Mouse (Mus musculus): Measurements from ENCODE around the gene Vps13c.

Vps13c gene

DNA sequence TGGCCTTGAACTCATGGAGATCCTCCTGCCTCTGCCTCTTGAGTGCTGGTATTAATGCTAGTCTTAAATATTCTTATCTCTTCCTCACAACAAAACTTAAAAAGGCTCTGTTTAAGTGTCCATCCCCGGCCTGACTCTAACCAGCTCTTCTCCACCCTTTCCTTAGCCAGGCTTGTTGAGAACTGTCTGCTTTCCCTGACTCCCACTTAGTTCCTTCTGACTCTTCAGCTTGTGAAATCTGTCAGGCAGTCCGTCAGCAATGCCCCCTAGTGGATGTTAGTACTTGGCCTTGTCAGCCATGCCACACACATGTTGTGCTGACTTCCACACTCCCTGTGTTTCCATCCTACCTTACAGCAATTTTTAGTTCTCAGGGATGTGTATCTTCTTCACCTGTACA is 35.1 kb downstream of the Vps13c start:
- ATAC-seq (ENCODE audit: insufficient number of reproducible peaks, low FRiP score, low TSS enrichment), result no peak

DNA sequence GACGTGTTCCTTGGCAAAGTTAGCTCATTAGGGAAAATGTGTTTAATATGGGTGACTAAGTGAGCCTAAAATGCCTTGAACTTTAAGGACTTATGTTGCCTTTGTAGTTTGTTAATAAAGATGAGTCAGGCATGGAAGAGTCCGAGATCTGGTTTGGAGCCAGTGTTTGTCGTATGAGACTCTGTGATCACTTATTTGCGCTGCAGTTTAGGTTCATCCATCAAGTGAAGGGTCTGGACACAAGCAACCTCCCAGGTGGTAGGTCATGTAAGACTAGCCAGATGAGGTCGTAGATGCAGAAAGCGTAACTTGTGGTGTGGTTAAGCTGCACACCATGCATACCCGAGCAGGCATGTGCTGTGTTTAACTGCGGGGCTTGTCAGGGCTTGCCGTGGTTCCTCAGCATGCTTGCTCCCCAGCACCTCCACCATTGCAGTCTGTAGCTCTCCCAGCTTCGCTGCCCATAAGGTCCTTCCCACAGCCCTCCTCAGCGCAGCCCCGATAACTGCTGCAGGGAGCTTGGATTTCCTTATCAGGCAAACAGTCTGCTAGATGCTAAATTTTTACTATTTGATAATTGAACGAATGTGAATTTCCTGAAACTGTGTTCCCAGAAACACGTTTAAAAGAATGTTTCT is 37.0 kb downstream of the Vps13c start:
- no peak for ATAC-seq (ENCODE audit: insufficient number of reproducible peaks, low FRiP score, low TSS enrichment)

DNA sequence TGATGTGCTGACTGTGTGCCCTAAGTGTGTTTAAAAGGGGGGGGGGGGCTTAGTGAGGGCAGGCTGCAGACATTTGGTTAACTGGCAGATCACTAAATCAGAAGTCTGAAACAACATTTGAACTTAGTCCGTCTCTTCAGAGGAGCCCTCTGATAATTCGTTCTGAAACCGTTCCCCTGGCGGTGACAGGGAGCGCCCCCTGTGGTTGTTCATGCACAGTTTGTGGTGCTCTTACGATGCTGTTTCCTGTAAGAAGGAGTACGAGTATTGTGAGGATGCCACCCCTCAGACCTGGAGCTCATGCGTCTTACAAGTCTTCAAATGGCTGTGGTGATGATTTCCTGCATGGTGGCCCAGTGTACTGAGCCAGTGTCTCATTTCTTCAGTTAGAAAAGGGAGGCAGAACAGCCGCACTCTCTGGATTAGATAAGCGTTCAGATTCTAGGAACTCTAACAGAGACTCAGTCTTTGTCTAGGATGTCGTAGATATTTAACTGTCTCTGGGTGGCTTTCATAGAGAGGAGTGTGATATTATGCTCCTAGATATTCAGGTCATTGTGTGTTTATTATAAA is 38.1 kb downstream of the Vps13c start:
- ATAC-seq (ENCODE audit: insufficient number of reproducible peaks, low FRiP score, low TSS enrichment), result no peak

DNA sequence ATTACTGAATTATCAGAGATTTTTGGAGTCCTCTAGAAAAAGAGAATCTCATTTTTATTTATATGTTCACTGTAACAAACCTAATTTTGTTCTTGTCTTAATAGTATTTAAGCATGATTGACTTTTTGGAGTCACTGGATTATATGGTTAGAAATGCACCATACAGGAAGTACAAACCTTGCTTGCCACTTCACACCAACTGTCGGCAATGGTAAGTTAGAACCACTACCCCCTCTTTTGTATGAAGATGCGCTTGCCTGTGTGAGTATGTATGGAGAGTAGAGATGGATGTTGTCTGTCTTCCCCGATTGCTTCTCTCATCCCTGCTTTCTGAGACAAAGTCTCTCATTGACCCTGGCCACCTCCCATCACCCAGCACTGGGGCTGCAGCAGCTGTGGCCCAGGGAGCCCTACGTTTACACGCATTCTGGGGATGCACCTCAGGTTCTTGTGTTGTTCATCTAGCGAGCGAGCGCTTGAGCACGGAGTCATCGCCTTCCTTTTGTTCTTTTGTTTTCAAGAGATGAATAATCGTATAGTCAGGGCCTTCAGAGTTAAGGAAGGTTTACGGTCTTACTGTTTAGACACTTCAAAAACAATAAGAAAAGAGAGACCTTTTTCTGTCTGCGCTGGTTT is 43.3 kb downstream of the Vps13c start:
- no peak for ATAC-seq (ENCODE audit: insufficient number of reproducible peaks, low FRiP score, low TSS enrichment)

DNA sequence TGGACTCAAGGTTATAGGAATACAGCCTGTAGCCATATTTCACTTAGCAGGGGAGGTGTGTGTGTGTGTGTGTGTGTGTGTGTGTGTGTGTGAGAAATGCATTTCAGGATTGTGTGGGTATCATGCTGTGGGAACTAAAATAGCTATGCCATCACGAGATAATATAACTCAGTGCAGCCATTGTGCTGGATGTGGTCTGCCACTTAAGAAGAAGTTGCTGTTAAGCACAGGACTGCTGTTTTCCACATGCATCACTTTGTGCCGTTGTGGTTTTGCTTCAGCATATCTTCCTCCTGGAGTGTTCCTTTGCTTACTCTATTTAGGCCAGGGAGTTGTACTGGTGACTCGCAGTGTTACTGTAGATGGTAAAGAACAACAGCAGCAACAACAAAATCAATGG is 43.9 kb downstream of the Vps13c start:
- no peak for ATAC-seq (ENCODE audit: insufficient number of reproducible peaks, low FRiP score, low TSS enrichment)

DNA sequence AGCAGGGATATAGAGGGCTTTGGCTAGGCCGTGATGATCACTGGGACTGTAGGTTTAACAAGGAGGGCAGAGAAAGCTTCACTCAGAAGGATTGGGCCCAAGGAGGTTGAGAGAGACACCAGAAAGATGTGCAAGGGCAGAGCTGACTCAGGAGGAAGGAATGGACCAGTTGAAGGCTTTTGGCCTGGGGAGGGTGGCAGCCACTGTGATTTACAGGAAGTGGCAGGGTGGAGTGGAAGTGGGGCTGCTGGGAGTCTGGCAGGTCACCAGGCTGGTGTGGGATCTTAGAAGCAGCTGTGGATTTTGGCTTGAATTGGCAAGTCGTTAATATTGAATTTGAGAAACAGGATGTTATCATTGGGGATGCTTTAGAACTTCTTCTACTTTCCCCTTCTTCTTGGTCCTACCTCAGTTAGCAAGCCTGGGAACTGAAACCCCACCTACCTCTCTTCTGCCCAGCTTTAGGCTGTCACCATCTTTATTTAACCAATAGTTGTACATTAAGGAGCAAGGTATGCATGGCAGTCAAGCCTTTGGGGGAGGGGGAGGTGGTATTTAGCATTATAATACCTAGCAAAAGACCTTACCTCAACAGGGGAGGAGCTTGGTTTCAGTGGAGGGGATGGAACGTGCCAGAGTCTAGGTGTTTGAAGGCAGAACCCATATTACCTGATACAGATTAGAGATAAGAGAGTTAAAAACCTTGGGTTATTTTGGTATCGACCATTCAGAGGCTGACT is 47.0 kb downstream of the Vps13c start:
- no peak for ATAC-seq (ENCODE audit: insufficient number of reproducible peaks, low FRiP score, low TSS enrichment)

DNA sequence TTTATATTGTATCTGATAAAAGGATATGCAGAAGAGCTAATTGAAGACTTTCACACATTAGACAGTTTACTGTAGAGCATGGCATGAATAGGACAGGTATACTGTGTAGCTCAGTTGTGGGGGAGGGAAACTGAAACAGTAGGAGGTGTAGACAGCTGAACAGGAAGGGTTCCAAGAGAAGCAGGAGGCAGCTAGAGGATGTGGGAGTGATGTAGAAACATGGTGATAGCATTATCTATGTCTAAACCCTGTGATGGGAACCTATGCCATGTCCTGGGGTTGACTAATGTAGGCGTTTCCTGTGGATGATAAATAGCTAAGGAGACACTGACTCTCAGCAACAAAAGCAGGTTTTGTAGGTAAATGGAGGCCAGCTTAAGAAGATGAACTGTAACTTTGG is 53.3 kb downstream of the Vps13c start:
- ATAC-seq (ENCODE audit: insufficient number of reproducible peaks, low FRiP score, low TSS enrichment), result no peak

- no peak for ATAC-seq (ENCODE audit: insufficient number of reproducible peaks, low FRiP score, low TSS enrichment)
Measured at GRCm38 (mm10) chr9:67896646-67897295, 56.6 kb downstream of the Vps13c start.

- no peak for ATAC-seq (ENCODE audit: insufficient number of reproducible peaks, low FRiP score, low TSS enrichment)
Measured at GRCm38 (mm10) chr9:67900398-67900797, 60.2 kb downstream of the Vps13c start.

GRCm38 (mm10) chr9:67904355-67904754 is 64.2 kb downstream of the Vps13c start:
- ATAC-seq (ENCODE audit: insufficient number of reproducible peaks, low FRiP score, low TSS enrichment), result no peak

GRCm38 (mm10) chr9:67905541-67905940 is 65.3 kb downstream of the Vps13c start:
- ATAC-seq (ENCODE audit: insufficient number of reproducible peaks, low FRiP score, low TSS enrichment), result no peak

GRCm38 (mm10) chr9:67914681-67915080 is 74.5 kb downstream of the Vps13c start:
- no peak for ATAC-seq (ENCODE audit: insufficient number of reproducible peaks, low FRiP score, low TSS enrichment)

DNA sequence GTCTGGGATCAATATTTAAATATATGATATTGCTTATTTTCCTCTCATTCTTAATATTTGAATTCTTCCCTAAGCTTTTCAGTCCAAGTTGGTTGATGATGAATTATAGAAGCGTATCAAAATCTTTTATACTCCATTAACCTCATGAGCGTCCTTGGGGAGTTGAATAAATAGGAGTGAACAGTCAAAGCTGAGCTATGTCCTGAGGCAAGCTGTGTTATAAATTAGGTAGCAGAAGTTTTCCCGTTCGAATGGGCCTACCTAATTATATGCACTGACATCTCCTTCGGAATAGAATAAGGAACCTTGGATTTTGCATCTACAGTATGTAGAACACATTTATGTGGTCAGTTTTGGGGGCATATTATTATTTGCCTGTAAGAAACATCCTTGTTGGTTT is 82.2 kb downstream of the Vps13c start:
- ATAC-seq (ENCODE audit: insufficient number of reproducible peaks, low FRiP score, low TSS enrichment), result no peak

DNA sequence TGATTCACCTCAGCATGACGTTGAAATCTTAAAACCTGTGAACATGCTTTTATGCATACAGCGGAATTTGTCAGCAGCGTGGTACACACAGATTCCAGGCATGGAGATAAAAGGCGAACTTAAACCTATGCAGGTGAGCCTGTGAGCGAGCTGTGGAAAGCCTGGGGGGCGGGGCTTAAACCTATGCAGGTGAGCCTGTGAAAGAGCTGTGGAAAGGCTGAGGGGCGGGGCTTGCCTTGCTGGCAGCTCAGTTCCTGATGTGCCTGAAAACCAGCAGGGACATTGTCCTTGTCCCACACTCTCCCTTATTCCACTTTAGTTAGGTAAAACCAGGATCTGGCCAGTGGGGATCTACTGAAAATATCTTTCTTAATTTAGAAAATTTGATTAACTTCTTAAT is 90.4 kb downstream of the Vps13c start:
- ATAC-seq (ENCODE audit: insufficient number of reproducible peaks, low FRiP score, low TSS enrichment), result no peak

DNA sequence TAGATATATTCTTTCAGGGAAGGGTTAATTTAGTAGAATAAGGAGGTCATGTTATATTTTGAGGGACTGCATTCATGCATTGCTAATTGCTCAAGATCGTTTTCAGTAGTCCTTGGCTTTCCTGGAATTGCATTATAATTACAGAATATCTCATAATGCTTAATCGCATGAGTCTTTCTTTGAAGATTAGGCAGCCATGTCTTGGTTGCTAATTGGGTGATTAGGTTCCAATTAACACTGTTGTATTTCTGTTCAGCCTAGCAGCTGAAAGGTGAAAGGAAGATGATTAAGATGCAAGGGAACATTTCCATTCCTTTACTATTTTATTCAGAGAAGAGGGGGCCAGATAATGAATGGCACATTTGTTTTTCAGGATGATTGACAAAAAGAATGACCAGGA is 97.1 kb downstream of the Vps13c start:
- ATAC-seq (ENCODE audit: insufficient number of reproducible peaks, low FRiP score, low TSS enrichment), result no peak

GRCm38 (mm10) chr9:67955466-67956010 is 115.3 kb downstream of the Vps13c start:
- ATAC-seq (ENCODE audit: insufficient number of reproducible peaks, low FRiP score, low TSS enrichment), result no peak

DNA sequence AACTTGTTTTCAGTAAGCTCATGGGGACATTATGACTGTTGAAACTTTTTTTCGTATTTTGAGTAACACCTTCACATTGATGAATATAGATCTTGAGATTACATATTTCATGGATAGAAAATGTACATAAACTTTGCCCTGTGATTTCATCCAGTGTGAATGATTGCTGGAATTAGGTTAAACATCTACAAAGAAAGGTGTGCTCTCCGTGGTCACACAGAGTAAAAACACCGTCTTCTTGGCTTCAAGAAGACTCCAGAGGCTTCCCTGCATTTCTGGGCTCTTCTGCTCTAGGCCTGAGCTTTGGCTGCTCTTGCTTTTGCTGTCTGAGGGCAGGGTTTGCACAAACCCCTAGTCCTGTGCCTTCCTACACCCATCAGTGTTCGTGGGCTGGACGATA is 121.8 kb downstream of the Vps13c start:
- ATAC-seq (ENCODE audit: insufficient number of reproducible peaks, low FRiP score, low TSS enrichment), result no peak

- no peak for ATAC-seq (ENCODE audit: insufficient number of reproducible peaks, low FRiP score, low TSS enrichment)
Measured at GRCm38 (mm10) chr9:67965889-67966288, 125.7 kb downstream of the Vps13c start.

- no peak for ATAC-seq (ENCODE audit: insufficient number of reproducible peaks, low FRiP score, low TSS enrichment)
Measured at GRCm38 (mm10) chr9:67967011-67967410, 126.8 kb downstream of the Vps13c start.

DNA sequence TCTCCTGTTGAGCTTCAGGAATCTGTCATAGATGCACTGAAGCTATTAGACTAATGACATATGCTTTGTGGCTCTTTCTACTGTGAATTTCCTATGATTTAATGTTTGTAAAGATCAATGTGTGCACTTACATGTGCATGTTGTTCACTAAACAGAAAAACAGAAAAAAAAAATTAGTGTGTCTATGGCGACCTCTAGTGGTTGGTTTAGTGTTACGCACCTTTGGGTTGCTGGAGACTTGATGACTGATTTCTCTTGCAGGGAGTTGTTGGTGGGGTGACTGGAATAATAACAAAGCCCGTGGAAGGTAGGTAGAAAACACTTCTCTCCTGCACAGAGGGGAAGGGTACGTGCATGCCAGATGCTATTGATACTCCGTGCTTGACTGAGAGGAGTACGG is 133.3 kb downstream of the Vps13c start:
- ATAC-seq (ENCODE audit: insufficient number of reproducible peaks, low FRiP score, low TSS enrichment), result no peak

DNA sequence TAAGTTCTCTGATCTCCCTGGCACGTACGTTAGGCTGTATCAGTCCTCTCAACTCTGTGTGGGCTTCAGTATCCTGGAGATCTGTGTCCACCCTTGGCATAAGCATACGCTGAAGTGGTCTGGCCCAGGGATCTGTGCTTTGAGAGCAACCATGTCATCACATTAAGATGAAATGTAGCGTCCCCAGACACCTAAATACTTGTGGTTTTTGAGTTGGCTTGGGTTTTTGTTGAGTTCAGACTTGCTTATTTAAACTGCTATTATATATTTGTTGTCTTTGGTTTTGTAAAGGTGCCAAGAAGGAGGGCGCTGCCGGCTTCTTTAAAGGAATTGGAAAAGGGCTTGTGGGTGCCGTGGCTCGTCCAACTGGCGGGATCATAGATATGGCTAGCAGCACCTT is 135.3 kb downstream of the Vps13c start:
- no peak for ATAC-seq (ENCODE audit: insufficient number of reproducible peaks, low FRiP score, low TSS enrichment)
